Mouse (Mus musculus) kidney, postnatal 0 days (tissue): Measurements from ENCODE around the gene Mpg. TPM values are rescaled to one million over a fixed set of nuclear protein-coding genes. Genes with fewer than 3 reads are reported as not detected.
"Not testable (repeated sequence)": the region's sequence is repeated elsewhere in the genome, so short reads cannot be mapped to it uniquely, and the experiment has no call there.

ENCODE experiments used
- ATAC-seq: fragments of 200-750 bp; cut with Nextera tagmentation; replicated peaks from 2 replicates; pipeline ENCODE4 v1.8.0; 2017; ENCODE audit warnings: low read depth, moderate number of reproducible peaks, moderate TSS enrichment, moderate library complexity; ENCODE audit not compliant: low FRiP score
- DNase-seq: peaks from one replicate; pipeline ENCODE4 v3.0.0-alpha.2; 2016; ENCODE audit warnings: low spot score
- H3K27ac ChIP-seq: fragments of 300-500 bp; sonication (generic); 2 replicates; pipeline ENCODE4 v1.5.1; 2014; ENCODE audit warnings: mild to moderate bottlenecking
- H3K27me3 ChIP-seq: fragments of 300-500 bp; sonication (generic); 2 replicates; pipeline ENCODE4 v1.6.1; 2014; ENCODE audit warnings: low read length, mixed read lengths; ENCODE audit not compliant: insufficient read depth
- H3K36me3 ChIP-seq: fragments of 300-500 bp; sonication (generic); 2 replicates; pipeline ENCODE4 v1.6.1; 2014; ENCODE audit warnings: low read length, mixed read lengths; ENCODE audit not compliant: insufficient read depth
- H3K4me1 ChIP-seq: fragments of 300-500 bp; sonication (generic); replicated peaks from 2 replicates; pipeline ENCODE4 v1.6.1; 2014; ENCODE audit warnings: antibody characterized with exemption, low read length, mixed read lengths; ENCODE audit not compliant: insufficient read depth
- H3K4me2 ChIP-seq: fragments of 300-500 bp; sonication (generic); 2 replicates; pipeline ENCODE4 v1.6.1; 2014; ENCODE audit warnings: mild to moderate bottlenecking, low read length, moderate library complexity, mixed read lengths
- H3K4me3 ChIP-seq: fragments of 300-500 bp; sonication (generic); replicated peaks from 2 replicates; pipeline ENCODE4 v1.5.1; 2014; ENCODE audit warnings: low read depth, low read length
- H3K9ac ChIP-seq: fragments of 300-500 bp; sonication (generic); 2 replicates; pipeline ENCODE4 v1.6.1; 2014; ENCODE audit warnings: low read depth, low read length
- H3K9me3 ChIP-seq: fragments of 300-500 bp; sonication (generic); replicated peaks from 2 replicates; pipeline ENCODE4 v1.6.1; 2016; ENCODE audit warnings: low read length, inconsistent platforms, mixed read lengths
- CTCF ChIP-seq: IDR thresholded peaks from 2 replicates; pipeline ENCODE4 v1.5.1; 2016; ENCODE audit warnings: antibody characterized with exemption, low read depth, mild to moderate bottlenecking, moderate library complexity
- WGBS: fragments of 180-500 bp; shearing (Covaris S2); extraction: QIAGEN DNeasy Blood & Tissue Kit; methylation state at CpG from one replicate; pipeline ENCODE4 v1.1.7; 2014; 5-methylcytosine and 5-hydroxymethylcytosine counted together
- polyA plus RNA-seq: library from polyadenylated mRNA; unstranded; fragments of >200 nt; fragmentation: Nextera tagmentation; extraction: Ambion mirVana; gene quantifications from 2 replicates; pipeline ENCODE4 v1.2.1, GENCODE M21; 2015

The Mpg gene
- polyA plus RNA-seq, 1 experiment from 2014 or later: 33.0 TPM

DNA sequence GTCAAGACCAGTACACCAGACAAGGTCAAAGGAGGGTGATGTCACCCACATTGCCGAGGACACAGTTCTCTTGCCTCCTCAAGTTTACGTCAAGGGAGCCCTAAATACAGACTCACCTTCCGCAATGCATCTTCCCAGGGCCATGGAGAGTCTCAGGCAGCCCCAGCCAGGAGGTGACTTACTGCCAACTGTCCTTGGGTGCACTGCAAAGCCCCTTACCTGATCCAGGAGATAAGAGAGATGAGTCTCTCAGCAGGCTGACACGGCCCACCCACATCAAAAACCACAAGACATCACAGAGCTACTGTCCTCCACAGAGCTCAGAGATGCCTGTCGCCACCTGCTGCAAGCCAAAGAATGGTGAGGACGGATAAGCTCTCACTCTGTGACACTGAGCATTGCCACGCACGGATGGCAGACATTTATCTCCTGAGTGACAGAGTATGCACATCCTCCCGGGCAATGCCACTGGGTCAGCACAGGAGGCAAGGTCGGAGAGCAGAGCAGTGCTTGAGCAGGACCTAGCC, 26.2 kb upstream of the Mpg start, which contains the start of gene Il9r:
TSS of gene Il9r (minus strand) at position 205 of the 527 bp plus-strand sequence.
- no peak for TF ChIP-seq CTCF
- DNase-seq (no peak), ATAC-seq (no peak)
- Histone ChIP-seq H3K9ac (no peak within 1 kb of the TSS), H3K9me3 (no peaks in the 10 kb centered on the region), H3K4me3 (no peak within 1 kb of the TSS), H3K4me2 (no peak within 1 kb of the TSS), H3K4me1 (no peaks in the 10 kb centered on the region), H3K27me3 (no peaks in the 10 kb centered on the region), H3K36me3 (no peaks in the 10 kb centered on the region), H3K27ac (no peak within 1 kb of the TSS)
- 67% methylated on average over 10 of the region's 10 CpGs for WGBS

DNA sequence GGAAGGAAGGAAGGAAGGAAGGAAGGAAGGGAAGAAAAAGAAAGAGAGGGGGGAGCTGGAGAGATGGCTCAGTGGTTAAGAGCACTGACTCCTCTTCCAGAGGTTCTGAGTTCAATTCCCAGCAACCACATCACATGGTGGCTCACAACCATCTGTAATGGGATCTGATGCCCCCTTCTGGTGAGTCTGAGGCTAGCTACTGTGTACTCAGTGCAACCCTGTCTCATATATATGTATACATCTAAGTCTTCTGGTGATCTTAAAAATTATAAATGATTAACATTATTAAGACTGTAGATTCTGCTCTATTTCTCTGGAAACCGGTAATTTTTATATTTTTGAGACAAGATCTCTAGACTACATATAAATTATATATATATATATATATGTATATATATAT, 25.3 kb upstream of the Mpg start:
- H3K9me3 ChIP-seq: not testable (repeated sequence)

DNA sequence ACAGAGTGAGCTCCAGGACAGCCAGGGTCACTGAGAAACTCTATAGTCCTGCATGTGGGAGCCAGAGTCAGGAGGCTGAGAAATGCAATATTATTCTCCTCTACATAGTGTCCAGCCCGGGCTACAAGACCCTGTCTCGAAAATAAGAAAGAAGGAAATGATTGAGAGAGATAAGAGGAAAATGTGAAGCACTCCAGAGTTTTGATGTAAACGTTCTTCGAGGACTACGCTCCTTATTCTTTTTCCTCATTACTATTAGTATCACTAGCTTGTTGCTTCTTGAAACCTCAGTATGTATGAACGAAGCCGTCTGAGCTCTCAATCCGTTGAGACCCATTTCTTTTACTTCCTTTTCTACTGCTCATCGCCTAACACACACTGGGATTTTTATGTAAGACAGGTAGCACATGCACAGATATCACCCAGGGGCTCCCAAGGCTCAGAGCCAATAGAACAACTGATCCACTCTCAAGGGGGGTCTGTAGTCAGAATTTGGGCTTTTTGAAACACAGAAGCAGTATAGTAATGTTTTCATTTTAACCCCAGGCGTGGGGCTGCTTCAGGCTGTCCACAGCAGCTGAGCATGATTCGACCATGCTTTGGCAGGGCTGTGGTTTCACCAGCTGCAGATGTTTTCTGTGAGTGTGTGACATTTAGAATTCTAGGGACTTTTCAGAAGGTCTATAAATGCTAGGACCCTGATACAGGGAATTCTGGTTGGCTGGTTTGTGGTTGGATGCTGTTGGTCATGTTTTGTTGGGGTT, 24.2 kb upstream of the Mpg start:
- no peak overlapping the region for H3K4me2 ChIP-seq
- H3K9me3 ChIP-seq: no peaks in the 10 kb centered on the region
- WGBS: 74% methylated on average over 11 of the region's 11 CpGs
- H3K4me1 ChIP-seq: peaks cover 5% of the 10 kb centered on the region; the same call in 1 of the 2 replicates
- no peak overlapping the region for H3K4me3 ChIP-seq
- DNase-seq (no peak), ATAC-seq (no peak)
- no peaks in the 10 kb centered on the region for H3K36me3 ChIP-seq
- H3K27ac ChIP-seq: no peak overlapping the region
- TF ChIP-seq CTCF: no peak
- no peaks in the 10 kb centered on the region for H3K27me3 ChIP-seq
- H3K9ac ChIP-seq: no peak overlapping the region

More for the DNA sequence above, 25.3 kb upstream of the Mpg start:
- not testable (repeated sequence) for H3K4me3 ChIP-seq, H3K9ac ChIP-seq, ATAC-seq, H3K27ac ChIP-seq, H3K4me2 ChIP-seq, DNase-seq, H3K36me3 ChIP-seq, H3K27me3 ChIP-seq, H3K4me1 ChIP-seq
- peak; percentile 34; the same call in 1 of the 2 replicates for TF ChIP-seq CTCF
- WGBS: 63% methylated on average over 1 of the region's 1 CpGs

DNA sequence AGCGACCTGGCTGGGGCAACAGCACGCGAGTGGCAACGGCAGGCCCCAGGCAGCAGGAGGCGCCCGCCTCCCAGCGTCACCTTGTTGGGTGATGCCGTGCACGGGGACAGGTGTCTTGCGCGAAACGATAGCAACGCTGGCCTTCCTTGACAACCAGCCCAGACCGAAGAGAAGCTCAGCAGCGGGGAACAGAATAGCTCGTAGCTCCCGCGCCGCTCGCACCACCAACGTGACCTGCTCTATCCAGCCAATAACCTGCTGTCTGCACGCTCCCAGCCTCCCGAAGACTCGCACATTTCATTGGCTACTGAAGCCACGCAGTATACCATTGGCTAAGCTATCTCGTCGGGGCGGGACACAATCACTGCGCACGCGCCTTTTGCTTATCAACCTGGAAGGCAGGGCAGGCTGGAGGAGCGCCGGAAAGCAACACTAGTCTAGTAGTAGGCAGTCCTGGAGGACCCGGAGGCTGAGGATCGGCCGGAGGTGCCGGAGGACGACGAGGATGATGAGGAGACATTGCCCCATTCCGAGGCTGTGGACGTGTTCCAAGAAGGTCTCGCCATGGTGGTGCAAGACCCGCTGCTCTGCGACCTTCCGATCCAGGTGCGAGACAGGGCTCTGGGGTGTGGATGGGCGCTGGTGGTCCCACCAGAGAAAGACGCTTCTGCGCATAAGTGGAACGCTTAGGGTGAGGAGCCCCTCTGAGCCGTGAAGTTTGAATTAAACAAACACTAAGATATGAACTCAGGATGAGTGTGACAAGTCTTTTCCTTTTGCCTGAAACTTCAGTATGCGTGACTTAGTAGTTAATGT, 21.0 kb upstream of the Mpg start, which contains the start of gene Snrnp25:
TSS of gene Snrnp25 (plus strand) at position 358 of the 816 bp plus-strand sequence.
- H3K4me2 ChIP-seq: peak within 1 kb of the TSS; percentile 71
- peaks cover 23% of the 10 kb centered on the region for H3K36me3 ChIP-seq
- under 1% methylated on average over 52 of the region's 52 CpGs for whole genome bisulfite sequencing
- no peaks in the 10 kb centered on the region for H3K27me3 ChIP-seq
- peaks cover 5% of the 10 kb centered on the region; the same call in 1 of the 2 replicates for H3K4me1 ChIP-seq
- DNase-seq (peak; percentile 99), ATAC-seq (peak; percentile 100)
- H3K4me3 ChIP-seq: peak within 1 kb of the TSS; percentile 52
- no peaks in the 10 kb centered on the region for H3K9me3 ChIP-seq
- TF ChIP-seq CTCF: peak; percentile 60
- H3K27ac ChIP-seq: no peak within 1 kb of the TSS
- H3K9ac ChIP-seq: peak within 1 kb of the TSS; percentile 59

DNA sequence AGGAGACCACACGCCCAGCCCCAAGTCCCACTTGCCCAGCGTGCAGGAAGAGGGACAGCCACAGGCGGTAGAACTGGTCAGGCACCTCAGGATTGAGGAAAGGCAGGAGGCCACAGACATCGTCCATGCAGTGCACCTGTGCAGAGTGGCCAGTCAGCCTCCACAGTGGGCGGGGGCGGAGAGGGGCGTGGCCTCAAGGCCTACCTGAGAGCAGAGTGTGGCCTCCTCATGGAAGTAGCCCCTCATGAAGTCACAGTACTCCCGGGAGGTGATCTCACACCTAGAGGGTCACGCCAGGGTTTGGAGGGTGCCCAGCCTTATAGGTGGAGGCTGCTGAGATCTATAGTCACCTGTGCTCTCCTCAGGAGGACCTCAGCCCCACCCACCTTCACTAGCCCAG, 15.7 kb upstream of the Mpg start:
- ATAC-seq: no peak
- TF ChIP-seq CTCF: no peak
- H3K27me3 ChIP-seq: no peaks in the 10 kb centered on the region
- H3K9me3 ChIP-seq: no peaks in the 10 kb centered on the region
- no peak overlapping the region for H3K4me2 ChIP-seq
- peaks cover 5% of the 10 kb centered on the region; the same call in 1 of the 2 replicates for H3K4me1 ChIP-seq
- no peak overlapping the region for H3K4me3 ChIP-seq
- H3K36me3 ChIP-seq: peaks cover 68% of the 10 kb centered on the region
- no peak overlapping the region for H3K9ac ChIP-seq
- no peak overlapping the region for H3K27ac ChIP-seq
- no peak for DNase-seq
- WGBS: 85% methylated on average over 9 of the region's 9 CpGs
